Mouse (Mus musculus): Measurements from ENCODE around the gene Mrpl2. TPM values are rescaled to one million over a fixed set of nuclear protein-coding genes. Genes with fewer than 3 reads are reported as not detected.

Gene Mrpl2
- 10 to 100 TPM; 45.3 to 50.7 TPM for total RNA-seq (2021)

DNA sequence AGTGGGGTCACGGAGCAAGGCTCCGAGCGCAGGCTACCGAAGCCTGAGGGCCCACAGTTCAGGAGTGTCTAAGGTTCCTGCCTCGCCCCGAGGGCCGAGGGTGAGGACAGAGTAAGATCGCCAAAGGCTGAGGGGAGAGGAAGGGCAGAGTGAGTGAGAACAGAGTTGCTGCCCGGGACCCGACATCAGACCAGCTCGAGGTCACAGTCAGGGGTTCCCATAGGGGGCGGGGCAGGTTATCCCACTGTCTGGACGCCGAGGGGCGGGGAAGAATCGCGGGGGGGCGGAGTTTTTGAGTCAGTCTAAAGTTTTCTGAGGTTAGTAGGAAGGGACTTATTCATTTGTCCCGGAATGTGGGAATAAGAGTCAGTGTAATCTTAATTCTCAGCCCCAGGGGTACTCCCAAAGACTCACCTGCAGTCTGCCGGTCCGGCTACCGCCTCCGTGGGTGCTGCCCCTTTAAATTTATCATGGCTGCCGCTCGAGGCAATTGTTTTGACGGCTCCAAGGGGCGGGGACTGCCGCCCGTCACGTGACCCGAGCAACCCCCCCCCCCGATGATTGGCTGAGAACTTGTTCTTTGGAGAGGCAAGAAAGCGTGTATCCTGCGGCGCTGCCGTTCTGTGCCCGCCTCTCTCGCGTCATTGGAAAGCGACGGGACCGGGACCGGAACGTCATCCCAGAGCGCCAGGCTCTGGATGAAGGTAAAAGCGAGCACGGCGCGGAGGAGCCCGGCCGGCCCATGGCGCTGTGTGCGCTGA lies at the start of gene Mrpl2, which contains the start of gene Klc4:
Gene Mrpl2 (plus strand): TSS at position 669 of the 761 bp plus-strand sequence.
Gene Klc4 (minus strand): TSS at position 462 of the 761 bp plus-strand sequence.
- peak; percentile 98 to 99 for DNase-seq

GRCm38 (mm10) chr17:46597956-46598355 lies 48.1 kb upstream of the Mrpl2 start:
- DNase-seq: no peak

- DNase-seq: no peak
Measured at GRCm38 (mm10) chr17:46598963-46599362, 47.1 kb upstream of the Mrpl2 start.

GRCm38 (mm10) chr17:46600569-46600968 lies 45.5 kb upstream of the Mrpl2 start:
- DNase-seq: no peak

- DNase-seq: no peak
Measured at GRCm38 (mm10) chr17:46602212-46602611, 43.8 kb upstream of the Mrpl2 start.

DNA sequence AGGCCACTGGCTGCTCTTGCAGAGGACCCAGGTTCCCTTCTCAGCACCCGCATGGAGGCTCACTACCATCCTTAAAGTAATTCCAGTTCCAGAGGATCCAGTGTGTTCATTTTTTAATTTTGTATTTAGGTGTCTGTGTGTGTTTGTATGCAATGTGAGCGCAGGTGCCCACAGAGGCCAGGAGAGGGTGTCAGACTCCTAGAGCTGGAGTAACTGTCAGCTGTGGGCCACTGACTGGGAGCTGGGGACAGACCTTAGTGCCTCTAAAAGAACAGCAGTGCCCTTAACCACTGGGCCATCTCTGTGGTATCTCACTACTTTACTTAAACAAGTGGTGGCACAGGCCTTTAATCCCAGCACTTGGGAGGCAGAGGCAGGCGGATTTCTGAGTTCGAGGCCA lies 42.8 kb upstream of the Mrpl2 start:
- DNase-seq: no peak

DNA sequence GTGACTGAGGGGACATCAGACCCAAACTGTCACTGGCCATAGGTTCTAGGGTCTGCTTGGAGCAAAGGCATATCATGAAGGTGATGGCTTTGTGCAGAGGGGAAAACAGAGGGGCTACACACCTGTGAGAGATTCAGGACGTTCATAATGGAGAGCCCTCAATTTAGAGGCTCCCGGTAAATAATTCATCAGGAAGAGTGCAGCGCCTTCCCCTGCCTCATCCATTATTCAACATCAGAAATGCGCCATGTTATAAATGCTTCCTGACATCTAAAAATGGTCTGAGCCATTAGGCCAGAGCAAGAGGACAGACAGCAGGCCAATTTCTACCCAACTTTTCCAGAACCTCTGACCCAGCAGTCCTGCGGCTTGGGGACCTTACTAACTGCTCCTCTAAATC lies 40.9 kb upstream of the Mrpl2 start:
- no peak for DNase-seq

DNA sequence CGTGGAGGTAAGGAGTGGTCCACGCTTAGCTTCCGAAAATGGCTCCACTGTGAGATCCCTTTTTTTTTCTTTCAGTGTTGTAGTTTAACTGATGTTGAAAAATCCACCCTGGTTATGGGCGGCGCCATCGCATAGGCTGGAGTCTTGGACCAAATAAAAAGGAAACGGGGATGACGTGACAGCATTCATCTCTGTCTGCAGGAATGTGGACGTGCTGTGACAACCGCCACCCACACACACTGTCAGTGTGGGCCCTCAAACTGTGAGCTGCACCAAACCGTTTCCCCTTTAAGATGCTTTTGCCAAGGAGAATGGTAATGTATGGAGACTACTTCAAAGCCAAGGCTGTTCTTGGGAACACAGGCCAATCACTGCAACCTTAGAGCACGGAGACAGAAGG lies 40.0 kb upstream of the Mrpl2 start:
- no peak for DNase-seq

GRCm38 (mm10) chr17:46609721-46610514 lies 36.1 kb upstream of the Mrpl2 start:
- no peak for DNase-seq

- DNase-seq: no peak
Measured at GRCm38 (mm10) chr17:46611316-46611715, 34.7 kb upstream of the Mrpl2 start.

DNA sequence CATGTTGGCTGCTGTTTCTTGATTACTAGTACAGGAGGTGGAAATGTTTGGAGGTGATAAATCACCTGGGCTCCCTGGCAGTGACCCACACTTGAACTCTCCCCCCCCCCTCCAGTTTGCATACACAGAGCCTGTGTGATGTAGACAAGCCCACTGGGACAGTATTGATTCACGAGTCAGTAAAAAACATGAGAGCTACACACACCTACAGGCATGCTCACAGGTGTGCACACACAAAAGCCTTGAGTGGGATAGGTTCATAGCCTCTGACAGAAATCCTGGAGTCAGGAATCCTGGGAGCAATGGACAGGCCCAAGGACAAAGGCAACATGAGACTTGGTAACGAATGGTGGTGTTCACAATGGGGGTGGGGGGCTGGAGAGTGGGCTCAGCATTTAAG lies 33.8 kb upstream of the Mrpl2 start:
- DNase-seq: no peak

GRCm38 (mm10) chr17:46612820-46613219 lies 33.2 kb upstream of the Mrpl2 start:
- no peak for DNase-seq

- DNase-seq: no peak
Measured at GRCm38 (mm10) chr17:46613229-46613628, 32.8 kb upstream of the Mrpl2 start.

- DNase-seq: no peak
Measured at GRCm38 (mm10) chr17:46617799-46618198, 28.2 kb upstream of the Mrpl2 start.

DNA sequence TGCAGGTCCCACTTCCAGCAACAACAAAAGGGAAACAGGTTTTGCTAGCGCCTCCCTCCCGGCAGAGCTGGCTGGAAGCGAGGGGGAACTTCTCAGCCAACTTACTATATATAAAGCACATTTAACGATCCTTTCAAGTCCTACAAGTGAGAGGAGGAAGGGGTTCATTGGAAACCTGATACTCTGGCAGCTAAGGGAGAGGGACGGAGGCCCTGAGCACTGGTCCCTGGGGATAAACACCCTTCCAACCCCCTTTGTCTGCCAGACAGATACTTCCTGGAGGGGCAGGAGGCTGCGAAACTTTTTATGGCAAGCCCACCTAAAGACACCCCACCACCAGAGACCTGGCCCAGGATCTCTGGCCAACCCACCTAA lies 27.6 kb upstream of the Mrpl2 start:
- no peak for DNase-seq

DNA sequence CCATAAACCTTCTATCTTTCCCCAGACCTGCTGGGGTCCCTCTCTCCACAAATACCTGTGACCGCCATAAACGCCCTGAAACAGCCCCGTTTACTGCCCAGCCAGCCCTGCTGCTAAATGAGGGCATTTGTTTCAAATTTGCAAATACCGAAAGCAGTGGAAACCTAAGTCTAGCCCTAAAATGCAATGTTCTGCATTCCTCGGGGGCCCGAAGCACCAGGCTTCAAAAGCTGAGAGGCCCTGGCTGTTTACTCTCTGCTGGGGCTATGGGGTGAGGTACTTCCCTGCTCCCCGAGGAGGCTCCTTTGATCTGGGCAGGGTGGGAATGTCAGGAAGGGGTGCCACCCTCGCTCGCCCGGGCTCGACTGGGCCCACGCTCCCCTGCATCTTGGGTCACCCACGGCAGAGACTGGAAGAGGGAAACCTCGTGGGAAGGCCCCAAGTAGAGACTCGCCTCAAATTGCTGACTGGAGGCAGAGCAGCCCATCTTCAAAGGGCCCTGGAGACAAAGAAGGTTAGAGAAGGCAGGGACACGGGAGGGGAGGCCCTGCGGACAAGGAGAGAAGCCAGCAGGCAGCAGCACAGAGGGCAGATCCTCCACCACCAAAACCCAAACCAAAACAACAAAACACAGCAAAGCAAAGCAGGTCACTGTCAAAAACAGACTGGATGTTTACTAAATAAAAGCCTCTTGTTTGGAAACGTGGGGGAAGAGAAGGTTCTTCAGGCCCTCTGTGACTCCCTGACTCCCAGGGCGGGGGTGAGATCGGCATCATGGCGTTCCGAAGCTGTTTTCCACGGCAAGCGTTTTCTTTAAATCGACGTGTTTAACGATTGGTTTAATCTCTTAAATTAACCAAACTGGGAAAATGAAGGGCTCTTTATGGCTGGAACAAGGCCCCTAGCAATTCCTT lies 27.0 kb upstream of the Mrpl2 start:
- DNase-seq: no peak

- DNase-seq: no peak
Measured at GRCm38 (mm10) chr17:46619683-46620357, 26.2 kb upstream of the Mrpl2 start.

DNA sequence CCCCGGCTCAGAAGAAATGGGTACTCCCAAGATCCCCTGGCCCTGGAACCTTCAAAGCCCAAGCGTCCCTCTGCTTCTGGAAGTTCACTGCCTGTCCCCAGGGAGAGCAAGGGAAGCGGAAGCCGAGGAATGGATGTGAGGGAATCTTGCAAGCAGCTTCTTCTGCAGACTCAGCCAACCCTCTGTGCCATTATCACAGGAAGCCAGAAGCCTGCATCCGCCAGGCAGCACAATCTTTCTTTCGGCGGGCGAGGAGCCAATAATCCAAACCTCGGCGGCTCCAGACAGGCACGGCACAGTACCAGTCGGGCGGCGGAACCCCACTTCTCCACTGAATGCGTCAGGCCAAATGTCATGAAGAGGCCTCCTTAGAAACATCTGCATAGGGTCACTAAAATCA lies 24.7 kb upstream of the Mrpl2 start:
- DNase-seq: peak; percentile 27 to 44

DNA sequence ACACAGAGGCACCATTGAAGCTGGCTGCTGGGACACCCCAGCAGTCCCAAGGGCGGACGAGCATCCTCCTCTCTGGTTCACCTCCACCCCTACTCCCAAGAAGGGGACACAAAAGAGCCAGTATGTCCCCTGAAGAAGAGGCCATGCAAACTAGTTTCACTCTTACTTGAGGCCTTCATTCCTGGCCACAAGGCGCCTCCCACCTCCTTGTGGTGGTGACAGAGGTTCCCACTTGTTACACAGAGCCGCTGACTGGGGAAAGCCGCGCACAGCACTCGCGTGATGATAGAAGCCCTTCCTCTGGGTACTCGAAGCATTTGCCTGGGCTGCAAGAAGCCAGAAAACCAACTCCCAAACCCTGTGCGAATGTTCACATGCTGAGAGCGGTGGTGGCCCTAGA lies 23.8 kb upstream of the Mrpl2 start:
- DNase-seq: no peak

- no peak for DNase-seq
Measured at GRCm38 (mm10) chr17:46623819-46624557, 22.0 kb upstream of the Mrpl2 start.

DNA sequence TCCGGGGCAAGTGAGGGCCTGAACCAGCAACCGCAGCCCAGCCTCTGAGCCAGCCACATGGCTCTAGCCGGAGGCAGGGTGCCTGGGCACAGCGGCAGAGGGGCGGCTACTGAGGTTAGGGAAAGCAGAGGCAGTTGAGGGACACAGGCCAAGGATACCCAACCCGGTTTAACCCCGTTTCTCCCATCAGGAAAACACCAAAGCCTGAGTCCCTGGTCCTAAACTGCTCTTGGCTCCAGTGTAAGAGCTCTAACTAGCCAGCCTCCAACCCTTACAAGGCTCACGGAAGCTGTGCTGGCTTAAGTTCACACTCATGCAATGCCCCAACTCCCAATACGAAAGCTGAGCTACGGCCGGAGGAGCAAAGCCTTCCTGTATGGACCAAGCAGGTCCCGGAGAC lies 21.4 kb upstream of the Mrpl2 start:
- no peak for DNase-seq

Measured in layer of hippocampus, postnatal 36 days (tissue).